Mouse (Mus musculus) gonadal fat pad, adult 2 months (tissue): ENCODE measurements around the gene Defa25. TPM values are rescaled to one million over a fixed set of nuclear protein-coding genes. Genes with fewer than 3 reads are reported as not detected.
"Not testable (repeated sequence)": the region's sequence is repeated elsewhere in the genome, so short reads cannot be mapped to it uniquely, and the experiment has no call there.

Experiments
- DNase-seq: peaks from one replicate; pipeline ENCODE4 v3.0.0-alpha.2; 2012; ENCODE audit warnings: low read depth
- polyA plus RNA-seq: library from polyadenylated mRNA; depleted of rRNA; stranded (reverse); fragments of >200 nt; gene quantifications from 2 replicates; pipeline ENCODE4 v1.2.3, GENCODE M21; 2012; rRNA removed

Defa25 gene
- polyA plus RNA-seq, result not detected in 2 replicates

DNA sequence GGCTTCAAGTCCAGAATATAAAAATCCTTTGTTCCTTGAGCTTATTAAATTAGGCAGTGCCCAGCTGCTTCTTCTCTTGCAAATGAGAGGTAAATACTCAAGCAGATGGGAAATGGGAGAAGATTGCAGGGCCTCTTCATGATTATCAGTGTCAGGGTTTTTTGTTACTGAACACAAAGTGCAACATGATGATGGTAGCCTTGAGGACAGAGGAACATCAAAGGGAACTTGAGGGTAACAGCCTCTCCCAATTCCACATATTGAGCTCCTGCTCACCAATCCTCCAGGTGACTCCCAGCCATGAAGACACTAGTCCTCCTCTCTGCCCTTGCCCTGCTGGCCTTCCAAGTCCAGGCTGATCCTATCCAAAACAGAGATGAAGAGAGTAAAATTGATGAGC, at the start of gene Defa25:
Defa25 (plus strand) TSS at position 301 of the 400 bp plus-strand sequence.
- not testable (repeated sequence) for DNase-seq

DNA sequence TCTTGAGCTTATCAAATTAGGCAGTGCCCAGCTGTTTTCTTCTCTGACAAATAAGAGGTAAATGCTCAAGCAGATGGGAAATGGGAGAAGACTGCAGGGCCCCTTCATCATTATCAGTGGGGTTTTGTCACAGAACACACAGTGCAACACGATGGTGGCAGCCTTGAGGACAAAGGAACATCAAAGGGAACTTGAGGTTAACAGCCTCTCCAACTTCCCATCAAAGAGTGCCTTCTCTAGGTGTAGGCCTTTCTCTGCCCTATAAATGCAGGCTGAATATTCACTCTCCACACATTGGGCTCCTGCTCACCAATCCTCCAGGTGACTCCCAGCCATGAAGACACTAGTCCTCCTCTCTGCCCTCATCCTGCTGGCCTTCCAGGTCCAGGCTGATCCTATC, 29.5 kb upstream of the Defa25 start, which contains the start of gene Defa23:
Defa23 (plus strand) TSS at position 301 of the 400 bp plus-strand sequence.
- not testable (repeated sequence) for DNase-seq

DNA sequence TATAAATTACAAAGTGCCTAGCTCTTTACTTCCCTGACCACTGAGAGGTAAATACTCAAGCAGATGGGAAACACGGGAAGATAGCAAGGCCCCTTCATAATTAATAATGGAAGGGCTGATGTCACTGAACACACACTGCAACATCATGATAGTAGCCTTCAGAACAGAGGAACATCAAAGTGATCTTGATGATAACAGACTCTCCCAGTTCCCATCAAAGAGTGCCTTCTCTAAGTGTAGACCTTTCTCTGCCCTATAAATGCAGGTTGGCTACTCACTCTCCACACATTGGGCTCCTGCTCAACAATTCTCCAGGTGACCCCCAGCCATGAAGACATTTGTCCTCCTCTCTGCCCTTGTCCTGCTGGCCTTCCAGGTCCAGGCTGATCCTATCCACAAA, 19.5 kb upstream of the Defa25 start, which contains the start of gene Defa35:
Defa35 (plus strand) TSS at position 301 of the 400 bp plus-strand sequence.
- DNase-seq, result not testable (repeated sequence)

DNA sequence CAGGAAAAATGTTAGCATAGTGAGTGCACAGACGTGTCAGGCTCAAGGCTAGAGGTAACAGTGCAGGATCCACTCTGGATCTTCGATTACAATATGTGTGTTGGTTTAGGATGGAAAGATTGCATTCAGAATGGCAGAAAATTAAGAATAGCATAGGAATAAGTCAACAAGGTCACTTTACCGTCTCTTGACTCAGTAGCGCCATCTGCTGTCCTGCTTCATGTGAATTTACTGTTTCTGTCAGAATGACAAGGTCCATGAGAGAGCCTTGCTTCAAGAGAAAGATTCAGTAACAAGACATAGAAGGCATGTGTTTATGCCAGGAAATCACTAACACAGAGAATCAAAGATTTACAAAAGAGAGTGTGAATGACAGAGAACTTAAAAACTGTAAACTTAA, 8.9 kb downstream of the Defa25 start:
- no peak for DNase-seq

DNA sequence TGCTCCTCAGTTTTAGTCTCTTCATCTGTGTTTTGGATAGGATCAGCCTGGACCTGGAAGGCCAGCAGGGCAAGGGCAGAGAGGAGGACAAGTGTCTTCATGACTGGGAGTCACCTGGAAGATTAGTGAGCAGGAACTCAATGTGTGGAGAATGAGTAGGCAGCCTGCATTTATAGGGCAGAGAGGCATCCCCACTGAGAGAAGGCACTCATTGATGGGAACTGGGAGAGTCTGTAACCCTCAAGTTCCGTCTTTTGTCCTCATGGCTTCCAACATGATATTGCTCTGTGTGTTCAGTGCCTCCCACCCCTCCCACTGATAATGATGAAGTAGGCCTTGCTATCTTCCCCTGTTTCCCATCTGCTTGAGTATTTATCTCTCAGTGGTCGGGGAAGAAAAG, 11.7 kb downstream of the Defa25 start, which contains the start of gene Gm14851:
Gm14851 (minus strand) TSS at position 101 of the 400 bp plus-strand sequence.
- DNase-seq, result not testable (repeated sequence)

DNA sequence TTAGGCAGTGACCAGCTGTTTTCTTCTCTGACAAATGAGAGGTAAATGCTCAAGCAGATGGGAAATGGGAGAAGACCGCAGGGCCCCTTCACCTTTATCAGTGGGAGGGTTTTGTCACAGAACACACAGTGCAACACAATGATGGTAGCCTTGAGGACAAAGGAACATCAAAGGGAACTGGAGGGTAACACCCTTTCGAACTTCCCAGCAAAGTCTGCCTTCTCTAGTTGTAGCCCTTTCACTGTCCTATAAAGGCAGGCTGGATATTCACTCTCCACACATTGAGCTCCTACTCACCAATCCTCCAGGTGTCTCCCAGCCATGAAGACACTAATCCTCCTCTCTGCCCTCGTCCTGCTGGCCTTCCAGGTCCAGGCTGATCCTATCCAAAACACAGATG, 50.1 kb downstream of the Defa25 start, which contains the start of gene Defa30:
Defa30 (plus strand) TSS at position 301 of the 400 bp plus-strand sequence.
- not testable (repeated sequence) for DNase-seq

Other genes with a start within 250 kb of the Defa25 start
- 1.1 and 1.3 TPM in 2 replicates for gene Defb33, start 191.8 kb upstream of the Defa25 start, polyA plus RNA-seq
- gene Gm15056, start 181.8 kb upstream of the Defa25 start, polyA plus RNA-seq, result 8.2 and 18.3 TPM in 2 replicates
- gene Gm6040, start 162.4 kb upstream of the Defa25 start, polyA plus RNA-seq, result 31.5 and 36.7 TPM in 2 replicates
- gene AY761185, start 139.7 kb upstream of the Defa25 start, polyA plus RNA-seq, result 1,946 and 2,190 TPM in 2 replicates
- gene Defa21, start 58.9 kb upstream of the Defa25 start, polyA plus RNA-seq, result not detected in 2 replicates
- gene Defa23, start 29.4 kb upstream of the Defa25 start, polyA plus RNA-seq, result not detected in 2 replicates
- gene Defa35, start 19.4 kb upstream of the Defa25 start, polyA plus RNA-seq, result not detected in 2 replicates
- not detected in 2 replicates for gene Gm14851, start 11.6 kb downstream of the Defa25 start, polyA plus RNA-seq
- gene Defa30, start 50.2 kb downstream of the Defa25 start, polyA plus RNA-seq, result not detected in 2 replicates
- gene Defa22, start 77.8 kb downstream of the Defa25 start, polyA plus RNA-seq, result not detected in 2 replicates
- gene Defa31, start 107.2 kb downstream of the Defa25 start, polyA plus RNA-seq, result not detected in 2 replicates
- not detected in 2 replicates for gene Gm15293, start 117.1 kb downstream of the Defa25 start, polyA plus RNA-seq
- not detected in 2 replicates for gene Gm15292, start 165.3 kb downstream of the Defa25 start, polyA plus RNA-seq
- gene Defa27, start 231.1 kb downstream of the Defa25 start, polyA plus RNA-seq, result not detected in 2 replicates
- gene Defa29, start 242.6 kb downstream of the Defa25 start, polyA plus RNA-seq, result not detected in 2 replicates